Mouse (Mus musculus): ENCODE measurements around the gene Abcf1. TPM values are rescaled to one million over a fixed set of nuclear protein-coding genes. Genes with fewer than 3 reads are reported as not detected.

The Abcf1 gene
- polyA plus RNA-seq, 1 experiment from 2014 or later, result 87.8 TPM

GRCm38 (mm10) chr17:35917143-35917462 lies 52.5 kb downstream of the Abcf1 start:
- Histone ChIP-seq H3K27ac (peak overlapping the region; percentile 98), H3K36me3 (peaks cover 37% of the 10 kb centered on the region), H3K4me2 (peak overlapping the region; percentile 90), H3K4me3 (peak overlapping the region; percentile 56), H3K9me3 (no peaks in the 10 kb centered on the region), H3K9ac (peak overlapping the region; percentile 81), H3K4me1 (peaks cover 33% of the 10 kb centered on the region), H3K27me3 (no peaks in the 10 kb centered on the region)
- ATAC-seq (ENCODE audit: borderline replicate concordance, extremely low read depth, low FRiP score, low TSS enrichment), result no peak
- WGBS, result 0% methylated on average over 8 of the region's 8 CpGs

GRCm38 (mm10) chr17:35916297-35917142 lies 53.0 kb downstream of the Abcf1 start, which contains the start of the genes Mrps18b and Ppp1r10:
TSS of gene Mrps18b (minus strand) at chr17:35916389.
TSS of gene Ppp1r10 (plus strand) at chr17:35916434.
- H3K36me3 ChIP-seq, result peaks cover 42% of the 10 kb centered on the region
- peak within 1 kb of the TSS; percentile 90 for H3K4me2 ChIP-seq
- no peaks in the 10 kb centered on the region for H3K27me3 ChIP-seq
- ATAC-seq (ENCODE audit: borderline replicate concordance, extremely low read depth, low FRiP score, low TSS enrichment), result peak; percentile 94
- H3K4me1 ChIP-seq, result peaks cover 30% of the 10 kb centered on the region
- H3K27ac ChIP-seq, result peak within 1 kb of the TSS; percentile 98
- WGBS, result under 1% methylated on average over 83 of the region's 83 CpGs
- peak within 1 kb of the TSS; percentile 56 for H3K4me3 ChIP-seq
- H3K9ac ChIP-seq, result peak within 1 kb of the TSS; percentile 81
- no peaks in the 10 kb centered on the region for H3K9me3 ChIP-seq

- Histone ChIP-seq H3K27me3 (no peaks in the 10 kb centered on the region), H3K27ac (peak overlapping the region; percentile 98), H3K4me3 (peak overlapping the region; percentile 56), H3K9ac (peak overlapping the region; percentile 81), H3K4me2 (peak overlapping the region; percentile 74), H3K4me1 (peaks cover 23% of the 10 kb centered on the region), H3K9me3 (no peaks in the 10 kb centered on the region), H3K36me3 (peaks cover 46% of the 10 kb centered on the region)
- no peak for ATAC-seq (ENCODE audit: borderline replicate concordance, extremely low read depth, low FRiP score, low TSS enrichment)
- WGBS, result 2% methylated on average over 28 of the region's 28 CpGs
These were observed 53.8 kb downstream of the Abcf1 start for GRCm38 (mm10) chr17:35915538-35916296.

- H3K4me2 ChIP-seq, result peak overlapping the region; percentile 74
- H3K27ac ChIP-seq, result no peak overlapping the region
- H3K27me3 ChIP-seq, result no peaks in the 10 kb centered on the region
- no peaks in the 10 kb centered on the region for H3K9me3 ChIP-seq
- peaks cover 39% of the 10 kb centered on the region for H3K36me3 ChIP-seq
- no peak for ATAC-seq (ENCODE audit: borderline replicate concordance, extremely low read depth, low FRiP score, low TSS enrichment)
- WGBS, result 81% methylated on average over 6 of the region's 6 CpGs
- H3K9ac ChIP-seq, result peak overlapping the region; percentile 81; the same call in 1 of the 2 replicates
- H3K4me1 ChIP-seq, result peaks cover 18% of the 10 kb centered on the region
- H3K4me3 ChIP-seq, result peak overlapping the region; percentile 56
These were observed 54.6 kb downstream of the Abcf1 start for GRCm38 (mm10) chr17:35914975-35915374.

- H3K9me3 ChIP-seq, result no peaks in the 10 kb centered on the region
- H3K27me3 ChIP-seq, result no peaks in the 10 kb centered on the region
- peak; percentile 93 for ATAC-seq (ENCODE audit: borderline replicate concordance, extremely low read depth, low FRiP score, low TSS enrichment)
- peak within 1 kb of the TSS; percentile 57 for H3K9ac ChIP-seq
- peaks cover 15% of the 10 kb centered on the region for H3K4me1 ChIP-seq
- H3K27ac ChIP-seq, result peak within 1 kb of the TSS; percentile 62
- peak within 1 kb of the TSS; percentile 65 for H3K4me3 ChIP-seq
- H3K4me2 ChIP-seq, result peak within 1 kb of the TSS; percentile 86
- peaks cover 54% of the 10 kb centered on the region for H3K36me3 ChIP-seq
- WGBS, result 3% methylated on average over 25 of the region's 25 CpGs
These were observed 59.6 kb downstream of the Abcf1 start, which contains the start of gene Atat1 for GRCm38 (mm10) chr17:35909919-35910369. TSS of gene Atat1 (minus strand) at chr17:35910075.

GRCm38 (mm10) chr17:35909186-35909918 lies 60.2 kb downstream of the Abcf1 start:
- Histone ChIP-seq H3K27ac (peak overlapping the region; percentile 62), H3K4me1 (peaks cover 15% of the 10 kb centered on the region), H3K9me3 (no peaks in the 10 kb centered on the region), H3K9ac (peak overlapping the region; percentile 57), H3K4me3 (peak overlapping the region; percentile 65), H3K4me2 (peak overlapping the region; percentile 86), H3K27me3 (no peaks in the 10 kb centered on the region), H3K36me3 (peaks cover 56% of the 10 kb centered on the region)
- 5% methylated on average over 20 of the region's 20 CpGs for WGBS
- ATAC-seq (ENCODE audit: borderline replicate concordance, extremely low read depth, low FRiP score, low TSS enrichment), result peak; percentile 52; the same call in 1 of the 2 replicates

- H3K27me3 ChIP-seq, result no peaks in the 10 kb centered on the region
- peaks cover 15% of the 10 kb centered on the region for H3K4me1 ChIP-seq
- H3K9me3 ChIP-seq, result no peaks in the 10 kb centered on the region
- no peak overlapping the region for H3K4me2 ChIP-seq
- H3K27ac ChIP-seq, result no peak overlapping the region
- no peak for ATAC-seq (ENCODE audit: borderline replicate concordance, extremely low read depth, low FRiP score, low TSS enrichment)
- H3K4me3 ChIP-seq, result no peak overlapping the region
- H3K9ac ChIP-seq, result no peak overlapping the region
- H3K36me3 ChIP-seq, result peaks cover 55% of the 10 kb centered on the region
- 78% methylated on average over 2 of the region's 2 CpGs for WGBS
These were observed 62.0 kb downstream of the Abcf1 start for GRCm38 (mm10) chr17:35907609-35908008.

MicroRNAs within 50 kb of the gene (microRNA counts, 519-probe panel; counts per million panel counts)
- microRNA mmu-miR-1894-3p (19.7 counts per million), microRNA mmu-miR-1894-5p (2,137 counts per million, percentile 23 among the panel's probes with 10 or more counts), microRNA mmu-miR-877 (2,183 counts per million, percentile 27 among the panel's probes with 10 or more counts)

Small RNA genes within 50 kb of the gene (microRNA-seq; reads per million reads assigned to microRNA genes)
- gene Mir1894 (not detected), gene Mir877 (51.0 reads per million, percentile 46 among the genes with 10 or more reads in this experiment)

Other genes with a start within 250 kb of the Abcf1 start
- gene Ier3, start 148.1 kb downstream of the Abcf1 start, polyA plus RNA-seq (2015; fragmentation: Nextera tagmentation; extraction: Ambion mirVana), result 17.9 and 21.0 TPM in 2 replicates
- 50.1 and 54.4 TPM in 2 replicates for gene Flot1, start 146.5 kb downstream of the Abcf1 start, polyA plus RNA-seq (2015; fragmentation: Nextera tagmentation; extraction: Ambion mirVana)
- 1,042 and 1,079 TPM in 2 replicates for gene Tubb5, start 131.5 kb downstream of the Abcf1 start, polyA plus RNA-seq (2015; fragmentation: Nextera tagmentation; extraction: Ambion mirVana)
- gene Mdc1, start 128.2 kb downstream of the Abcf1 start, polyA plus RNA-seq (2015; fragmentation: Nextera tagmentation; extraction: Ambion mirVana), result 24.1 and 24.7 TPM in 2 replicates
- 71.0 and 73.3 TPM in 2 replicates for gene Nrm, start 108.4 kb downstream of the Abcf1 start, polyA plus RNA-seq (2015; fragmentation: Nextera tagmentation; extraction: Ambion mirVana)
- 21.3 and 23.4 TPM in 2 replicates for gene Ppp1r18, start 104.2 kb downstream of the Abcf1 start, polyA plus RNA-seq (2015; fragmentation: Nextera tagmentation; extraction: Ambion mirVana)
- 42.0 and 42.1 TPM in 2 replicates for gene Dhx16, start 89.9 kb downstream of the Abcf1 start, polyA plus RNA-seq (2015; fragmentation: Nextera tagmentation; extraction: Ambion mirVana)
- 20.5 and 21.2 TPM in 2 replicates for gene 2310061I04Rik, start 72.3 kb downstream of the Abcf1 start, polyA plus RNA-seq (2015; fragmentation: Nextera tagmentation; extraction: Ambion mirVana)
- gene Atat1, start 59.7 kb downstream of the Abcf1 start, polyA plus RNA-seq (2015; fragmentation: Nextera tagmentation; extraction: Ambion mirVana), result 58.3 and 63.6 TPM in 2 replicates
- 73.9 and 77.5 TPM in 2 replicates for gene Mrps18b, start 53.4 kb downstream of the Abcf1 start, polyA plus RNA-seq (2015; fragmentation: Nextera tagmentation; extraction: Ambion mirVana)
- 35.9 and 38.2 TPM in 2 replicates for gene Ppp1r10, start 53.3 kb downstream of the Abcf1 start, polyA plus RNA-seq (2015; fragmentation: Nextera tagmentation; extraction: Ambion mirVana)
- gene Gnl1, start 10.1 kb upstream of the Abcf1 start, polyA plus RNA-seq (2015; fragmentation: Nextera tagmentation; extraction: Ambion mirVana), result 49.4 and 50.3 TPM in 2 replicates
- 29.3 and 32.4 TPM in 2 replicates for gene Prr3, start 10.5 kb upstream of the Abcf1 start, polyA plus RNA-seq (2015; fragmentation: Nextera tagmentation; extraction: Ambion mirVana)
- gene H2-T24, start 50.8 kb upstream of the Abcf1 start, polyA plus RNA-seq (2015; fragmentation: Nextera tagmentation; extraction: Ambion mirVana), result 2.2 and 3.2 TPM in 2 replicates
- gene H2-T23, start 63.1 kb upstream of the Abcf1 start, polyA plus RNA-seq (2015; fragmentation: Nextera tagmentation; extraction: Ambion mirVana), result 6.1 and 8.4 TPM in 2 replicates
- 16.1 and 18.4 TPM in 2 replicates for gene H2-T22, start 73.0 kb upstream of the Abcf1 start, polyA plus RNA-seq (2015; fragmentation: Nextera tagmentation; extraction: Ambion mirVana)
- not detected in 2 replicates for gene Gm6034, start 73.2 kb upstream of the Abcf1 start, polyA plus RNA-seq (2015; fragmentation: Nextera tagmentation; extraction: Ambion mirVana)
- gene Gm11127, start 88.6 kb upstream of the Abcf1 start, polyA plus RNA-seq (2015; fragmentation: Nextera tagmentation; extraction: Ambion mirVana), result not detected in 2 replicates
- gene Gm19684, start 151.9 kb upstream of the Abcf1 start, polyA plus RNA-seq (2015; fragmentation: Nextera tagmentation; extraction: Ambion mirVana), result not detected in 2 replicates
- 0.19 TPM in 1 of 2 replicates, not detected in the other for gene Gm7030, start 159.7 kb upstream of the Abcf1 start, polyA plus RNA-seq (2015; fragmentation: Nextera tagmentation; extraction: Ambion mirVana)
- gene Gm8909, start 198.8 kb upstream of the Abcf1 start, polyA plus RNA-seq (2015; fragmentation: Nextera tagmentation; extraction: Ambion mirVana), result 35.2 and 39.5 TPM in 2 replicates
- gene H2-T3, start 220.5 kb upstream of the Abcf1 start, polyA plus RNA-seq (2015; fragmentation: Nextera tagmentation; extraction: Ambion mirVana), result 0.59 and 0.71 TPM in 2 replicates